Mouse (Mus musculus): Measurements from ENCODE around the gene Mlph.

Gene Mlph

GRCm38 (mm10) chr1:90914948-90915569 is at the start of gene Mlph:
Mlph (plus strand) TSS chr1:90915085.
- peak; percentile 73 for DNase-seq

- no peak for DNase-seq
Observed at GRCm38 (mm10) chr1:90866734-90867133, 48.2 kb upstream of the Mlph start.

GRCm38 (mm10) chr1:90870581-90870980 is 44.3 kb upstream of the Mlph start:
- DNase-seq = peak; percentile 25

GRCm38 (mm10) chr1:90875371-90875770 is 39.5 kb upstream of the Mlph start:
- no peak for DNase-seq

- DNase-seq = peak; percentile 32
Observed at GRCm38 (mm10) chr1:90875961-90876360, 38.9 kb upstream of the Mlph start.

GRCm38 (mm10) chr1:90876486-90877270 is 38.2 kb upstream of the Mlph start:
- peak; percentile 88 for DNase-seq

GRCm38 (mm10) chr1:90885771-90886460 is 29.0 kb upstream of the Mlph start:
- DNase-seq = peak; percentile 42

GRCm38 (mm10) chr1:90894521-90894920 is 20.4 kb upstream of the Mlph start:
- no peak for DNase-seq

GRCm38 (mm10) chr1:90895004-90895403 is 19.9 kb upstream of the Mlph start:
- peak; percentile 50 for DNase-seq

GRCm38 (mm10) chr1:90896281-90896680 is 18.6 kb upstream of the Mlph start:
- no peak for DNase-seq

- peak; percentile 77 for DNase-seq
Observed at GRCm38 (mm10) chr1:90896741-90897361, 18.0 kb upstream of the Mlph start.

GRCm38 (mm10) chr1:90898012-90898411 is 16.9 kb upstream of the Mlph start:
- DNase-seq = no peak

- no peak for DNase-seq
Observed at GRCm38 (mm10) chr1:90899816-90900215, 15.1 kb upstream of the Mlph start.

GRCm38 (mm10) chr1:90900406-90900805 is 14.5 kb upstream of the Mlph start:
- no peak for DNase-seq

GRCm38 (mm10) chr1:90901246-90901645 is 13.6 kb upstream of the Mlph start:
- DNase-seq = no peak

GRCm38 (mm10) chr1:90901681-90902208 is 13.1 kb upstream of the Mlph start:
- no peak for DNase-seq

- DNase-seq = no peak
Observed at GRCm38 (mm10) chr1:90902751-90903150, 12.1 kb upstream of the Mlph start.

- DNase-seq = no peak
Observed at GRCm38 (mm10) chr1:90903211-90903945, 11.5 kb upstream of the Mlph start.

- DNase-seq = peak; percentile 72
Observed at GRCm38 (mm10) chr1:90903971-90904458, 10.9 kb upstream of the Mlph start.

GRCm38 (mm10) chr1:90904729-90905404 is 10.0 kb upstream of the Mlph start:
- no peak for DNase-seq

- peak; percentile 77 for DNase-seq
Observed at GRCm38 (mm10) chr1:90906357-90906756, 8.5 kb upstream of the Mlph start.

GRCm38 (mm10) chr1:90909161-90909560 is 5.7 kb upstream of the Mlph start:
- DNase-seq = peak; percentile 83
